Mouse (Mus musculus): Measurements from ENCODE around the gene Gm10322. TPM values are rescaled to one million over a fixed set of nuclear protein-coding genes. Genes with fewer than 3 reads are reported as not detected.

Gm10322 gene
- polyA plus RNA-seq, 1 experiment: not detected

DNA sequence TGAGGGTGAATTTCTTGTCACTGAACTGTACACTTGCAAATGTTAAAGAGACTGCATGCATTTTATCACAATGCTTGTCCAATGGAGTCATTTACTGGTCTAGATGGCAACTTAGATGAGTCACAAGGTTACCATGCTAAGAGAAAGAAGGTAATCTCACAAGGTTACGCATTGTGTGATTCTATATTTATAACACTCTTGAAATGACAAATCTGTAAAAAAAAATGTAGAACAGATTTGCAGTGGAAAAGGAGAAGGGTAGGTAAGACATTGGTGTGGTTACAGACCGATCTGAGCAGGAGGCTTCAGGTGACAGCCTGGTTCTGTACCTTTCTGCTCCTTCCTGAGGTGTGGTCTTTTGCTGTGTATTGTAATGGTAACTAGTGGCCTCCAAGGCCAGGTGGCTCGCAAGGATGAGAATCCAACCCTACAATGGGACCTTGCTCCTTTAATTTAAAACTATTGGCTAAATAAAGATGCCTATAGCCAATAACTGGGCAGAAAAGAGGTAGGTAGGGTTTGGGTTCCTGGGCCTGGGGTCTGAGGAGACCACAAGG lies 35.2 kb upstream of the Gm10322 start:
- TF ChIP-seq POLR2A (IDR thresholded peaks at IDR 0.05; ENCODE audit: borderline replicate concordance, extremely low read depth, insufficient read depth, insufficient read length, poor library complexity, severe bottlenecking): no peak
- TF ChIP-seq CTCF (IDR thresholded peaks at IDR 0.05; ENCODE audit: borderline replicate concordance, extremely low read depth, insufficient read depth, insufficient read length): no peak

DNA sequence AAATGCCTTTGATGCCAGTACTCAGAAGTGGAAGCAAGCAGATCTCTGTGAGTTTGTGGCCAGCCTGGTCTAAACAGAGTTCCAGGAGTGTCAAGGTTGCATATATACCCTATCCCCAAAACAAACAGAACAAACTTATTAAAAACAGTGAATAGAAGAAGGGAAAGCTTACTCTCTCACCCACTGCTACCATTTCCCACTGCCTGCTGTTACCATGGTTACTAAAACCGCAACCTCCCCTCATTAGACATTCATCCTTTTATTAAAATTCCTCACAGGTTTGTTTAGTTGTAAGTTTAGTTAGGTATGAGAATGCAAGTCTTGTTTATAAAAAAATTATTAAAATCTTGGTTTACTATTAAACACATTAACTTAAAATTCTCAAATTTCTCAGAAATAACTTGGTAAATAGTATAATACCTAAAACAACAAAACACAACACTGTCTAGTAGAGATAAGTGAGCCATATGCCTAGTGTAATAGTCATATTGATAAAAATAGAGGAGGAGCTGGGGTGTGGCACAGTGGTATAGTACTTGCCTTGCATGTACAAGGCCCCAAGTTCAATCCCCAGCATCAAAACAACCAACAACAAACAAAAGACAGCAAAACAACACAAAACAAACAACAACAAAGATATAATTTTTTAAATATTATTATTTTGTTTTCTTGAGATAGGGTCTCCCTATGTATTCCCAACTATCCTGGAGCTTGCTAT lies 33.9 kb upstream of the Gm10322 start:
- peak; percentile 30 for DNase-seq (ENCODE audit: low read depth)
- TF ChIP-seq CTCF (IDR thresholded peaks at IDR 0.05; ENCODE audit: borderline replicate concordance, extremely low read depth, insufficient read depth, insufficient read length) (no peak), POLR2A (IDR thresholded peaks at IDR 0.05; ENCODE audit: borderline replicate concordance, extremely low read depth, insufficient read depth, insufficient read length, poor library complexity, severe bottlenecking) (no peak)

More for the DNA sequence above, 35.2 kb upstream of the Gm10322 start:
- no peak for DNase-seq (ENCODE audit: low read depth)

DNA sequence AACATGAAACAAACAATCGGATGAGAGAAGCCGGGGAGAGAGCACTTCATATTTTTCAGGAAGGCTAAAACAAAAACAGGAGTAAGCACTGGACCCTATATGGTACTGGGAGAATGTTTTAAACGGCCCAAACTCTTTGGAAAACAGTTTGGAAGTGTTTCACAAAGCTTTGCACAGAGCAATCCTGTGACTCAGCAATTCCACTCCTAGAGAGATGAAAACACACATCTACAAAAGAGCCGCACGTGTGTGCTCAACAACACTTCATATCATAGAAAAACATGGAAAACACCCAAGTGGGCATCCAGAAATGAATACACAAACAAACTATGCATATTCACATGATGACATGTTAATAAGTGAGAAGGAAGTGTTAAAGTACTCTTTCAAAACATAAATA lies 30.2 kb upstream of the Gm10322 start:
- DNase-seq (ENCODE audit: low read depth): no peak
- no peak for TF ChIP-seq POLR2A (IDR thresholded peaks at IDR 0.05; ENCODE audit: borderline replicate concordance, extremely low read depth, insufficient read depth, insufficient read length, poor library complexity, severe bottlenecking)
- no peak for TF ChIP-seq CTCF (IDR thresholded peaks at IDR 0.05; ENCODE audit: borderline replicate concordance, extremely low read depth, insufficient read depth, insufficient read length)

DNA sequence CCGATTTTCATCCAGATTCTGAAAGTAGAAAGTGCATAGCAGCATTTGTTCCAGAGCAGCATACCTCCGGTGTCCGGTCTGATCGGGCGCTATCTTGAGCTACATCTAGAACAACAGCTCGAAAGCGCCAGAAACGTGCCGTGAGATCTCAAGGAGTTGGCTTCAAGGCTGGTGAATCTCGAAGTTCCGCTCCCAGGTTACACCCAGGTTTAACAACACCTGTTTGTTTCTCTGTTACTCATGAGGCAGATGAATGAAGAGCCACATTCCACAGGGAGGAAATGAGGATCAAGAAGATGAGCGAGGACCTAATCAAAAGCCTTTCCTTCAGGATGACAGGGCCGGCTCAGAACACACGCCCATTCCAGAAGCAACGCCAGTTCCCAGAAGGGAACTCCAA lies 29.0 kb upstream of the Gm10322 start:
- DNase-seq (ENCODE audit: low read depth): no peak
- TF ChIP-seq POLR2A (IDR thresholded peaks at IDR 0.05; ENCODE audit: borderline replicate concordance, extremely low read depth, insufficient read depth, insufficient read length, poor library complexity, severe bottlenecking) (no peak), CTCF (IDR thresholded peaks at IDR 0.05; ENCODE audit: borderline replicate concordance, extremely low read depth, insufficient read depth, insufficient read length) (no peak)

DNA sequence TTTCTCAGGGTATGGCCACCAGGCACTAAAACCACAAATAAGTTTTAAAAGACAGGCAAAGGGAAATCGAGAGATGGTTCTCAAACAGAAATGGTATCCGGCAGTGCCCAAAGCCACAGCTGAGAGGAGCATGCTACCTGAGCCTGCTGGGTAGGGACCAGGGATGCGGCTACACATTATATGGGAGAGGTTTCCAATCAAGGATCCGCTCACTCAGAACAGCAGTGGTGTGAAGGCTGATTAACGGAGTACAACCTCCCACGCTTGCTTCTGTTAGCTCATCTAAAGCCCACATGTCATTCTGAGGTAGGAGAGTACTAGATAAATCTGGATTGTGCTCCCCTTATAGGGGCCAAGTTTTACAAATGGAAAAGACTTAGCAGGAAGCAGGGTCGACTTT lies 27.7 kb upstream of the Gm10322 start:
- no peak for TF ChIP-seq POLR2A (IDR thresholded peaks at IDR 0.05; ENCODE audit: borderline replicate concordance, extremely low read depth, insufficient read depth, insufficient read length, poor library complexity, severe bottlenecking)
- no peak for TF ChIP-seq CTCF (IDR thresholded peaks at IDR 0.05; ENCODE audit: borderline replicate concordance, extremely low read depth, insufficient read depth, insufficient read length)
- DNase-seq (ENCODE audit: low read depth): no peak

DNA sequence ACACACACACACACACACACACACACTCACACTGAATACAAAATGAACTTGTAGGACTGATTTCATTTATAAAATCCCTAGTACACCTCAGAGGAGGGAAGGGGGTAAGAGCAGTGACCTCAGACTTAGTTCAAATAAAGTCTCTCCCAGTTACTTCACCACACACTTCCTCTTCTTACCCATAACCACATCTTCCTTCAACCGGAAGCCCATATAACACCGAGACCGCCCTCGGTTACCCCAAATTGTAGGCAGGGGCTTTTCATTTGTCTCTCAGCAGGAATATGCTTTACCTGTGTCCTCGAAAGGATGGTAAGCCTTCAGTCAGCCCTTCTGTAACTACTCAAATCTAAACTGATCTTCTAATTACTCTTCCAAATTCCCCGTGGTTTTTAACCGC lies 26.4 kb upstream of the Gm10322 start:
- TF ChIP-seq CTCF (IDR thresholded peaks at IDR 0.05; ENCODE audit: borderline replicate concordance, extremely low read depth, insufficient read depth, insufficient read length) (no peak), POLR2A (IDR thresholded peaks at IDR 0.05; ENCODE audit: borderline replicate concordance, extremely low read depth, insufficient read depth, insufficient read length, poor library complexity, severe bottlenecking) (no peak)
- DNase-seq (ENCODE audit: low read depth): no peak

DNA sequence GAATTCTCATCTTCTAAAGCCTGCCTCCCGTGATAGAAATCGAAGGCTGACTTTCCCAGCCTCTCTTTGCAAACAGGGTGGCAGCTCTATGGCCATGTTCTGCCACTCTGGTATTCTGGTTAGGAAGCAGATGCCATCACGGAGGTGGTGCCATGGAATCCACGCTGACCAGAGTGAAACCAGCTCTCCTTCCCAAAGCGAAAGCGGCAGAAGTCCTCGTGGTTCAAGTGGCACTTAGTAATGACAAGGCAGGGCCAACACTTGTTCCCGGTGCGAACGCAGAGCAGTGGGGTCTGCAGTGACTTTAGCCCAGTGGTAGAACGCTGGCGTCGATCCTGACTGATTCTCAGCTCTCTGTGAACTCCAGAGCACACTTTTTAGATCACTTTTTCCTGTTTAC lies 26.0 kb upstream of the Gm10322 start:
- no peak for TF ChIP-seq CTCF (IDR thresholded peaks at IDR 0.05; ENCODE audit: borderline replicate concordance, extremely low read depth, insufficient read depth, insufficient read length)
- TF ChIP-seq POLR2A (IDR thresholded peaks at IDR 0.05; ENCODE audit: borderline replicate concordance, extremely low read depth, insufficient read depth, insufficient read length, poor library complexity, severe bottlenecking): no peak
- no peak for DNase-seq (ENCODE audit: low read depth)

DNA sequence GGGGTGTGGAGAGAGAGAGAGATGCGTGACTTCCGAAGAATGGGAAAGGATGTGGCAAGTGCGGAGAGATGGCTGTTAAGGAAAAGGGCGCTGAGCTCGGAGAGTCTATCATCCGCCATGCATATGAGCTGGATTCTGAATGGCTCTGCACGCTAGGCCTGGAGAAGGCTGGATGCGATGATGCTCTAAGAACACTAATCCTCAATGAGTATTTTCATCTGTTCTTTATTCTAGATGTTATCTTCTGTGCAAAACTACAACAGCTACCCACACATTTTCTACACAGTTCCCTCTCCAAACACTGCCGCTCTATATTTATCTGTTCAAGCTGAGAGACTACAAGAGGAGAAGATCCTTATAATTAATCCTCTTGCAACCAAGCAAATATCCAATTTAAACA lies 25.3 kb upstream of the Gm10322 start:
- TF ChIP-seq CTCF (IDR thresholded peaks at IDR 0.05; ENCODE audit: borderline replicate concordance, extremely low read depth, insufficient read depth, insufficient read length): no peak
- no peak for DNase-seq (ENCODE audit: low read depth)

DNA sequence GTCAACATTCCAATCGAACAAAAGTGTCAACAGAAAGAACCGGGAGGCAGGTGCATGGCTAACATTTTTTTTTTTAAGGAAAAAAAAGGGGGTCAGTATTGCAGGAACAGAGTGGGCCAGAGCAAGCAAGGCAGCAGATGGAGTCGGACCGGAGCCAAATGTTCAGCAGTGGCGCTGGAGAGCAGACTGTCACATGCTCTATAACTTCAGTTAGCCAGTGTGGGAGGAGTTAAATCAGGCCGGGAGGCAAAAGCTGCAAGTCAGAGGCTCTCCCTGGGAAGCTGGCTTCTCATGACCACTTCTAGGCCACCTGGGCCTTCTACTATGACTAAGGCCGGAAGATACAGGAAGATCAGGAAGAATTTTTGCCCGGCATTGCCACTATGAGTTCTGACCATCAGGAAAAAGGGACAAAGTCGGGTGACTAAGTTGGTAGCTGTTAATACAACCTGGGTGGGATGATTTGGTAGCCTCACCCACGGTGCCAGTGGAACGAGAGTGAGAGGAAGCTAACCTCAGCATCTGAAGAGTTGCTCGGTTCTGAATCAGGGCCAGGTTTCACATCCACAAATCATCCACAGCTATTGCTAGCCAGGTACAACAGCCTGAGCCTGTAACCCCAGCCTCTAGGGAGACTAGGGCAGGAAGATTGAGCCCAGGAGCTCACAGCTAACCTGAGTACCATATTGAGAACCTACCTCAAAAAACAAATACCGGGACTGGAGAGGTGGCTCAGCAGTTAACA lies 21.9 kb upstream of the Gm10322 start:
- TF ChIP-seq POLR2A (IDR thresholded peaks at IDR 0.05; ENCODE audit: borderline replicate concordance, extremely low read depth, insufficient read depth, insufficient read length, poor library complexity, severe bottlenecking): no peak
- TF ChIP-seq CTCF (IDR thresholded peaks at IDR 0.05; ENCODE audit: borderline replicate concordance, extremely low read depth, insufficient read depth, insufficient read length): no peak
- DNase-seq (ENCODE audit: low read depth): peak; percentile 69

DNA sequence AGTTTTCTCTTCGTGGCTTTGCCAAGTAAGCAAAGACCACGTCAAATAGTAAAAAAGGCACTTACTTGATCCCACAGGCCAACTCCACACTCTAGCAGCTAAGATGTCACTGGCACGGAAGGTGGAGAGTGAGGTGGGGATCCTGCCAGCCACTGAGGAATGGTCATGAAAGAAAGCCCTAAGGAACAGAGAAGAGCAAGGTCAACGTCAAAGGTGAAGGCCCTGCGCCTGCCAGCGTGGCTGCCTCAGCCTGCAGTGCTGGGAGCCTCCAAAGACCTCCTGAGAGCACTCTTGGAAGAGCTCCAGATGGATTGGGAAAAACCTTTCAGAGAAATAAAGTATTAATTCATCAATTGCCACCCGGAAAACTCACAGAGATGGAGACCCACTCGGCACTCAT lies 15.3 kb upstream of the Gm10322 start:
- no peak for DNase-seq (ENCODE audit: low read depth)
- TF ChIP-seq CTCF (IDR thresholded peaks at IDR 0.05; ENCODE audit: borderline replicate concordance, extremely low read depth, insufficient read depth, insufficient read length) (no peak), POLR2A (IDR thresholded peaks at IDR 0.05; ENCODE audit: borderline replicate concordance, extremely low read depth, insufficient read depth, insufficient read length, poor library complexity, severe bottlenecking) (no peak)

DNA sequence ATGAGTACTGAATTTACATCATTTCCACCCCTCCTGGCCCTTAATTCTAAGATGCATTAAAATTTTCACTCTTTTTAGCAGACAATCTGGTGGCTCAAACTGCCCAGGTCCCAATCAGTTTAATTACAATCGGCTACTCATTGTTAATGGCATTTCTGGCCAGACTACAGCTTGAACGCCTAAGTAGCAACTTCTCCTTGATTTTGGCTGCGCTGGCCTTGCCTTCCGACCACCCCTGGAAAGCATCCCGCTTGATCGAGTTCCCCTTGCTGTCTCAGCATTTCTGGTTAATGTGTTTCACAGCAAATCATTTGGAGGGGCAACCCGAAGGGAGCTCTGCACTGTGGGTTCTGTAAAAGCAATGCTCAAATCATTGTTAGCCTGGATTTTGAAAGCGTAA lies 13.8 kb upstream of the Gm10322 start:
- no peak for TF ChIP-seq CTCF (IDR thresholded peaks at IDR 0.05; ENCODE audit: borderline replicate concordance, extremely low read depth, insufficient read depth, insufficient read length)
- TF ChIP-seq POLR2A (IDR thresholded peaks at IDR 0.05; ENCODE audit: borderline replicate concordance, extremely low read depth, insufficient read depth, insufficient read length, poor library complexity, severe bottlenecking): no peak
- DNase-seq (ENCODE audit: low read depth): peak; percentile 48

DNA sequence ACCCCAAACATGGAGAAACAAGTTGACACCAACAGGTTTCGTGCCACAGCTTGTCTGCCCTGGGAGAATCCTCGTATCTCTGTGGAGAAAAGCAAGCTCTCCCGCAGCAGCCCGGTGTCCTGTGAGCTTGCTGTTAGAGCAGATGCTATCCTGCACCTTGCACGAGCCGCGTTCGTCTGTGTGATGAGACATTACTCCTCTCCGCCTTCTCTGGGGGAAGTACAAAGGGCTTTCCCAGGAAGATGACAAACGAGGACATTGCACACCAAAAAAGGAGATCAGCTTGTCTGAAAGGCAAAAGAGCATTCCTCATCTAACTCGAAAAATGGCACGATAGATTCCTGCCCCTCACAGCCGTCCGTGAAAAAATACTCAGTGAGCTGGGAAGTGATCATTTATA lies 13.0 kb upstream of the Gm10322 start:
- TF ChIP-seq POLR2A (IDR thresholded peaks at IDR 0.05; ENCODE audit: borderline replicate concordance, extremely low read depth, insufficient read depth, insufficient read length, poor library complexity, severe bottlenecking) (no peak), CTCF (IDR thresholded peaks at IDR 0.05; ENCODE audit: borderline replicate concordance, extremely low read depth, insufficient read depth, insufficient read length) (no peak)
- no peak for DNase-seq (ENCODE audit: low read depth)

Data from brain, embryonic 14.5 days (tissue).